Mouse (Mus musculus) midbrain, embryonic 15.5 days (tissue): ENCODE results near the gene Aqr. TPM values are rescaled to one million over a fixed set of nuclear protein-coding genes. Genes with fewer than 3 reads are reported as not detected.

Experiments
- ATAC-seq: fragments of 200-750 bp; cut with Nextera tagmentation; replicated peaks from 2 replicates; pipeline ENCODE4 v1.8.0; 2017; ENCODE audit warnings: moderate TSS enrichment
- H3K27ac ChIP-seq: fragments of 300-500 bp; sonication (generic); 2 replicates; pipeline ENCODE4 v1.5.1; 2015; ENCODE audit warnings: mild to moderate bottlenecking, inconsistent platforms
- H3K27me3 ChIP-seq: fragments of 300-500 bp; sonication (generic); replicated peaks from 2 replicates; pipeline ENCODE4 v1.6.1; 2015; ENCODE audit warnings: inconsistent platforms
- H3K36me3 ChIP-seq: fragments of 300-500 bp; sonication (generic); replicated peaks from 2 replicates; pipeline ENCODE4 v1.6.1; 2015; ENCODE audit warnings: inconsistent platforms
- H3K4me1 ChIP-seq: fragments of 300-500 bp; sonication (generic); 2 replicates; pipeline ENCODE4 v1.6.1; 2015; ENCODE audit warnings: inconsistent platforms
- H3K4me2 ChIP-seq: fragments of 300-500 bp; sonication (generic); 2 replicates; pipeline ENCODE4 v1.6.1; 2015; ENCODE audit warnings: inconsistent platforms, mild to moderate bottlenecking, moderate library complexity
- H3K4me3 ChIP-seq: fragments of 300-500 bp; sonication (generic); 2 replicates; pipeline ENCODE4 v1.5.1; 2015; ENCODE audit warnings: mild to moderate bottlenecking, inconsistent platforms
- H3K9ac ChIP-seq: fragments of 300-500 bp; sonication (generic); 2 replicates; pipeline ENCODE4 v1.6.1; 2015; ENCODE audit warnings: mild to moderate bottlenecking, inconsistent platforms
- H3K9me3 ChIP-seq: fragments of 300-500 bp; sonication (generic); 2 replicates; pipeline ENCODE4 v1.6.1; 2016; ENCODE audit warnings: inconsistent platforms
- WGBS: fragments of 180-500 bp; shearing (Covaris S2); methylation state at CpG from one replicate; pipeline ENCODE4 v1.1.7; 2015; ENCODE audit warnings: mixed read lengths; 5-methylcytosine and 5-hydroxymethylcytosine counted together
- polyA plus RNA-seq: library from polyadenylated mRNA; unstranded; fragments of >200 nt; fragmentation: Nextera tagmentation; extraction: Ambion mirVana; gene quantifications from 2 replicates; pipeline ENCODE4 v1.2.1, GENCODE M21; 2015

The Aqr gene
- polyA plus RNA-seq, 1 experiment from 2014 or later: 35.5 TPM

DNA sequence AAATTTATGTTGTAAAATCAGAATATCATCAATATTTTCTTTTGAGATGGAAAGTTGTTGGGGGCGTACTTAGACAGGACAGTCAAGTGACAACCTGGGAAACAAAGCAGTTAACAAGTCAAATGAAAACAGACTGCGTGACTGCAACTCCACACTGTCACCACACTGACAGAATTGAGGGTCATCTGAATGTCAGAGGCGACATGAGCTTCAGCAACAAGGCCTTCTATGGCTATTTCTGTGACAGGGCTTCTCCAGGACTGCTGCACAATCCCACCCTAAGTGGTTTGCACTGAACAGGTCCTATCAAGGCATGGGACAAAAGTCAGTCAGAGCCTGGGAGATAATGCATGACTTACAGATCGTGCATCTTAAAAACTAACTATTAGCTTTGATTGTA is 63.5 kb downstream of the Aqr start:
- no peaks in the 10 kb centered on the region for H3K27me3 ChIP-seq
- H3K27ac ChIP-seq: no peak overlapping the region
- ATAC-seq: no peak
- H3K4me3 ChIP-seq: no peak overlapping the region
- H3K4me2 ChIP-seq: no peak overlapping the region
- WGBS: 96% methylated on average over 4 of the region's 4 CpGs
- no peaks in the 10 kb centered on the region for H3K4me1 ChIP-seq
- H3K9me3 ChIP-seq: no peaks in the 10 kb centered on the region
- peaks cover 41% of the 10 kb centered on the region for H3K36me3 ChIP-seq
- no peak overlapping the region for H3K9ac ChIP-seq

DNA sequence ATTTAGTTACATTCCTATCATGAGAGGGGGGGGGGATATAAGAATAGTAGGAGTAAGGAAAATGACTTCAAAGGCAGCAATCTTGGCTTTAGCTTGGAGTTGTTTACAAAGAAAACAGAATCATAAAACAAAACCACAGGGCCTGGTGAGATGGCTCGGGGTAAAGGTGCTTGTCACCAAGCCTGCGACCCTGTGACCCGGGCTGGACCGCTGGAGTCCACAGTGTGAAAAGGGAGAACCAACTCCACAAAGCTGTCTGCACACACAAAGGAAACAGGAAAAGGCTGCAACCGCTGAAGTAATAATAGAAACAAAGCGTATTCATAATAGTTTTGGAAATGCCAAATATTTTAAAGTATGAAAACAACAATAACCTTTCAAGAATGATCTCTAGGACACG is 67.4 kb downstream of the Aqr start:
- Histone ChIP-seq H3K9me3 (no peaks in the 10 kb centered on the region), H3K36me3 (peaks cover 35% of the 10 kb centered on the region), H3K27me3 (no peaks in the 10 kb centered on the region), H3K27ac (no peak overlapping the region), H3K9ac (no peak overlapping the region), H3K4me3 (no peak overlapping the region), H3K4me2 (no peak overlapping the region), H3K4me1 (no peaks in the 10 kb centered on the region)
- 77% methylated on average over 7 of the region's 7 CpGs for WGBS
- ATAC-seq: no peak

DNA sequence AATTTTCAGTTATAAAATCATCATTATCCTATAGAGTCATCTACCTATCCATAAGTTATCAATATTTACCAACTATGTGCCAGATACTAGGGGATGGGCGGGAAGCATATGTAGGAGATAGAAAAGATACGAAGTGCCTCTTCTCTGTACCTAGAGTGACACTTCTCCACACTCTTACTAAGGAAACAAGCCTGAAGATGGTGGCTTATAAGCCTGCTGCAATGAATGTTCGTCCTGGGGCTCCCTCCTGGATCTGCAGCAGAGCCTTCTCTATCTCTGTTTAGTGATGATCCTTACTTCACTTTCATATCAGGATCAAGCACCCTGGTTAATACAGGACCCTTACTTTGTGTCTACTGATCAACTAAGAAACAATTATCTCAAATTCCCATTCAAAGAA is 69.2 kb downstream of the Aqr start:
- H3K9ac ChIP-seq: no peak overlapping the region
- ATAC-seq: no peak
- H3K9me3 ChIP-seq: no peaks in the 10 kb centered on the region
- H3K27ac ChIP-seq: no peak overlapping the region
- H3K4me3 ChIP-seq: no peak overlapping the region
- no peaks in the 10 kb centered on the region for H3K4me1 ChIP-seq
- H3K4me2 ChIP-seq: no peak overlapping the region
- peaks cover 39% of the 10 kb centered on the region for H3K36me3 ChIP-seq
- no peaks in the 10 kb centered on the region for H3K27me3 ChIP-seq
- 97% methylated on average over 3 of the region's 3 CpGs for WGBS

DNA sequence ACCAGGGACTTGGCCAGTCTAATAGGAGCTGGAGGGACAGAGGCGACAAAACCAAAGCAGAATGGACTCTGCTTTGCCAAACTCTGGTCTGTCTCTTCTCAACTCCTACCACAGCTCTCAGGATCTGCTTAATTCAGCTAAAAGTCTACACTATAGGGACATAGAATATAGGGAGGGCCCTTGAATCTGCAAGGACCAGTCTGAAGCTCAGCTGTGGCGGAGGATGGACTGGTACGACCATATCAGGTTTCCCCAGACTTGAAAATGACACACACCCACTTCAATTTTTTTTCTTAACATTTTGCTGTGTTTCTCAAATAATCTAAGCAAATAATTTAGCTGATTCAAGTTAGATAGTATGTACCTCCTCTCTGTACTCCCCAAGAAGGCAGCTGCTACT is 69.6 kb downstream of the Aqr start:
- Histone ChIP-seq H3K4me1 (no peaks in the 10 kb centered on the region), H3K36me3 (peaks cover 43% of the 10 kb centered on the region)

DNA sequence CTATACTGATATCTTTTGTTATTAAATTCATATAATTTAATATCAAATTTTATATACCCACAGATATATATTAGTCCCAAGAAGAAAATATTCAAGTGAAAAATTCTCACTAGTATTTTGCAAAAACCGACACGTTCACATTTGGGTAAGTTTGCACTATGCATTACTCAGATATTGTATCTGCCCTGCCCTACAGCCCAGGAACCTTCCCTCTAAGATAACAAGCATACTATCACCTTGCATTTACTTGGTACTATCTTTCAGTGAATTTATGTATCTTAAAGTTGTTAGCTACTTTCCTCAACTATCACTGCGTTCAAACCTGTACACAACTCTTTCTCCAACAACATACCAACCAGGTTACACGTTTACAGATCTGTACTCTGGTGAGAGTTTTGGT is 71.3 kb downstream of the Aqr start:
- H3K4me2 ChIP-seq: no peak overlapping the region
- no peaks in the 10 kb centered on the region for H3K9me3 ChIP-seq
- 97% methylated on average over 4 of the region's 4 CpGs for WGBS
- no peak overlapping the region for H3K4me3 ChIP-seq
- H3K27ac ChIP-seq: no peak overlapping the region
- ATAC-seq: no peak
- H3K27me3 ChIP-seq: no peaks in the 10 kb centered on the region
- peaks cover 41% of the 10 kb centered on the region for H3K36me3 ChIP-seq
- H3K4me1 ChIP-seq: no peaks in the 10 kb centered on the region
- no peak overlapping the region for H3K9ac ChIP-seq

More for the DNA sequence above, 69.6 kb downstream of the Aqr start:
- 91% methylated on average over 3 of the region's 3 CpGs for WGBS
- no peak overlapping the region for H3K4me3 ChIP-seq
- no peak overlapping the region for H3K4me2 ChIP-seq
- ATAC-seq: no peak
- no peak overlapping the region for H3K9ac ChIP-seq
- H3K27ac ChIP-seq: no peak overlapping the region
- H3K9me3 ChIP-seq: no peaks in the 10 kb centered on the region
- H3K27me3 ChIP-seq: no peaks in the 10 kb centered on the region

DNA sequence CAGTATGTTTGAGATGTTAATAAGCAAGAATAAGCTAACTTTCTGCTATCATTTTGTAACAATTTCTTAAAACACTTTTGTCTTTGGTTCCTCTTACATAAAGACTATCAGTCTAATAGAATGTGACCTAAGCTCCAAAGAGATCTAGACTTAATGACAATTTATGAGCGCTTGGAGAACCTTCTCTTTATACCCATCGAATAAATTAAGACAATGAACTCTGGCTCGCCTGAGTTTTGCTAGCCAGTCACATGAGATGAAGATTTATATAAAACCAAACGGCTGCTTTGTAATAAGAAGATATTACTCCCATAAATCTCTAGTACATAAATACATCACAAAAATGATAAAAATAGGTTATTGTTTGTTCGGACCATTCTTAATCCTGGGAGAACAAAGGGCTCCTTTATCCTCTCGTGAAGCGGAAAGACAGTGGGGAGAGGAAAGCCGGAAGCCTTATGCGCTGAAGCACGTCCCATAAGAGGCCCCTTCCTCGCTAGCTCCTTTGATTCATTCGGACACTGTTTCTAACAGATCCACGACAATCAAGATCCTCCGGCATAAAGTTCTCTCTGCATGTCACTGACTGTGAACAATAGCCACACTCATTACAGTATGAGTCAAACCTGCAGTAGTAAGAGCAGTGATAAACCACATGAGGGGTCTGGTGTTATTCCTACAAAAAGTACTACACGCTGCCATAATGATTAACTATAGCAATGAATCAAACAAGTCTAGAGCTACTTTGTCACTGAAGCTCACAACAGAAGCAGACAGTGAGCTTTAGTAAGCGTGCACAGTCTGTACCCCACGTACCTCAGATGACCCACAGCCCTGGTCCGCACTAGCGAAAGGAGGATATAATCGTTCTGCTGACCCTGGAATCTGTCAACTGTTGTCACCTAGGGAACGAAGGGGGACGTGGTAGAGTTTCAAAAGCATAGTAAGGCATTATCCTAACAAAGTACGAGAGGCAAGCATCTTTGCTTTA is 79.2 kb downstream of the Aqr start:
- H3K9me3 ChIP-seq: no peaks in the 10 kb centered on the region
- ATAC-seq: no peak
- H3K36me3 ChIP-seq: peaks cover 37% of the 10 kb centered on the region
- no peak overlapping the region for H3K4me3 ChIP-seq
- WGBS: 39% methylated on average over 23 of the region's 23 CpGs
- H3K4me2 ChIP-seq: no peak overlapping the region
- H3K27ac ChIP-seq: no peak overlapping the region
- H3K9ac ChIP-seq: no peak overlapping the region
- H3K27me3 ChIP-seq: no peaks in the 10 kb centered on the region
- no peaks in the 10 kb centered on the region for H3K4me1 ChIP-seq

DNA sequence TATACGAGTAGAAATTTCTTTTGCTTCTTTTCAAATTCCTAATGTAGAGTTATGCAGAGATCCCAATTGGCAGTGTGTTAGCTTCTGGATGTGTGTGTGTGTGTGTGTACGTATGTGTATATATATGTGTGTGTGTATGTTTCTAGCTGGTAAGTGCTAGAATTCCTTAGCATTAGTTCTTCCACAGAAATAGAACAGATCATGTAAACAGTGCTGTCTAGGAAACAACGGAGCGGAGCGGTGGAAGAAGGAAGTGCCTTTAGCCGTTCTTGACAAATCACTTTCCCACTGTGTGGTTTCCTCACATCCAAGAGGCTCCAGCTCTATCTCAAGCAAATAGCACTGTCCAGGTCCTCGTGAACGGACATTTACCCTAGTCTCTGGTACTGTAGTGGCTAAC is 80.4 kb downstream of the Aqr start:
- WGBS: 94% methylated on average over 8 of the region's 8 CpGs

DNA sequence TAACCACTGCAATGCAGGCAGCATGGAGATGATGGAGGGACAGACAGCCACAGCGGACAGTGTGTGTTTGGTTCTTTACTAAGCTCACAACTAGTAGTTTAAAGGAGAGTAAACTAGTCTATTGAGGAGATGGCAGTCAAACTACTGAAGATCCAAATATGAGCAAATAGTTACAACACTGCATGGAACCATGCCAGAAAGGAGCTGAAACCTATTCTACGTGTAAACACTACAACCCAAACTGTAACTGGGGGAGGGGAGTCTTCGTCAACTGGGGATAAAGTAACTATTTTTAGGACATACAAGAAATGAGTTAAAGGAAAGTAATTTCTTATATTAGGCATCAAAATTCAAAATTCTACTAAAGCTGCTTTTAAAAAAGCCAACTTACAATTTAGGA is 84.4 kb downstream of the Aqr start:
- no peak overlapping the region for H3K4me3 ChIP-seq
- H3K9me3 ChIP-seq: no peaks in the 10 kb centered on the region
- no peak overlapping the region for H3K4me2 ChIP-seq
- no peak for ATAC-seq
- no peaks in the 10 kb centered on the region for H3K4me1 ChIP-seq
- peaks cover 29% of the 10 kb centered on the region for H3K36me3 ChIP-seq
- H3K27me3 ChIP-seq: no peaks in the 10 kb centered on the region
- whole genome bisulfite sequencing: 92% methylated on average over 3 of the region's 3 CpGs
- no peak overlapping the region for H3K27ac ChIP-seq
- no peak overlapping the region for H3K9ac ChIP-seq

More for the DNA sequence above, 80.4 kb downstream of the Aqr start:
- Histone ChIP-seq H3K36me3 (peaks cover 30% of the 10 kb centered on the region), H3K4me3 (no peak overlapping the region), H3K9ac (no peak overlapping the region), H3K4me2 (no peak overlapping the region), H3K4me1 (no peaks in the 10 kb centered on the region), H3K27ac (no peak overlapping the region), H3K9me3 (no peaks in the 10 kb centered on the region), H3K27me3 (no peaks in the 10 kb centered on the region)
- ATAC-seq: no peak

DNA sequence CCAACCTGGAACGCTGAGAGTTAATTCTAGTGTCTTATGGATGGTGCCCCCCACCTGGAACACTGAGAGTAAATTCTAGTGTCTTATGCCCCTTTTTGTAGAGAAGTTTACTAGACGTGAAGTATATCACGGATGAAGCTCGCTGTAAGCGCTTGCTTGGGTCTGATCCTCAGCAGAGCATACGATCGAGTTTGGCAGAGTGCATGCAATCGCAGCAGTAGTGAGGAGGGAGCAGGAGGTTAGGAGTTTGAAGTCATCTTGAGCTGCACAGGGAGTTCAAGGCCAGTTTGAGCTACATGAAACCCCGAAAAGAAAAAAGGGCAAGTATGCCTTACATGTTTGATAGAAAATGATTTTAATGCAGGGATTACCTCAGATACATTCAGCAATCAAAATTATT is 86.0 kb downstream of the Aqr start:
- Histone ChIP-seq H3K27ac (no peak overlapping the region), H3K9me3 (no peaks in the 10 kb centered on the region), H3K27me3 (no peaks in the 10 kb centered on the region), H3K36me3 (peaks cover 29% of the 10 kb centered on the region), H3K4me3 (no peak overlapping the region), H3K4me2 (no peak overlapping the region), H3K9ac (no peak overlapping the region), H3K4me1 (no peaks in the 10 kb centered on the region)
- WGBS: 96% methylated on average over 9 of the region's 9 CpGs
- no peak for ATAC-seq

DNA sequence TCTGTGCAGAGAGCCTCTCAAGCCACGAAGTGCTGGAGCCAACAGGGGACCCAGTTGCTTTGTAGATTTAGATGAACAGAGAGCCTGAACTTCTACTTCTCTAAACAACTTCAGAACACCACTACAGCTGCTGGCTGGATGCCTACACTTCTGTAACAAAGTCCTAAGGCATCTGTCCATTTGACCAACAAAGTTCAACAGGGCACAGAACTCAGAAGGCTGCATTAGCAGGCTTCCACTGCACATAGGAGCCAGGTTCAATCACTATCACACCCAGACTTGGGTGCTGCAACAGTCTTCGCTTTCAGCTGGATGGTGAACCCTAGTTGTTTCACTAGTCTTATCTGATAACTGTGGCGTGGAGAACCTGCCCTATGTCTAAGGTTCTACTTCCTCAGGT is 87.0 kb downstream of the Aqr start:
- no peaks in the 10 kb centered on the region for H3K4me1 ChIP-seq
- no peak overlapping the region for H3K4me3 ChIP-seq
- peaks cover 21% of the 10 kb centered on the region for H3K36me3 ChIP-seq
- no peaks in the 10 kb centered on the region for H3K9me3 ChIP-seq
- H3K27ac ChIP-seq: no peak overlapping the region
- H3K9ac ChIP-seq: no peak overlapping the region
- WGBS: 88% methylated on average over 3 of the region's 3 CpGs
- H3K4me2 ChIP-seq: no peak overlapping the region
- H3K27me3 ChIP-seq: no peaks in the 10 kb centered on the region
- ATAC-seq: no peak

DNA sequence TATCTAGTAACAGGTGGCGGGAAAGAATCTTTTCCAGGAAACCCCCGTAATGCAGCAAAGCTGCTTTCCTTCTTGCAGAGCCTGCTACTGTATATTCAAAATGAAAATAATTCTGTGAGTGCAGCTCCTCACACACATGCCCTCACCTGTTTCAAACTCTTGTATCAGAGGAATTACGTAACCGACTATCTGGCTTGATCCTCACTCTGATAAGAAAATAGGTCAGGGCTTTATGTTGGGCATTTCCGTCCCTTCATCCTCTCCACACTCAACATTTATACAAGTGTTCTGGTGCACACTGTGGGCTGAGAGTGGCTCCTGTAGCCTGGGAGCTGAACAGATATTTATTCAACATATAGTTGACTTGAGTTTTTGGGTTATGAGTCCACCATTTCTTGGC is 87.7 kb downstream of the Aqr start:
- H3K27ac ChIP-seq: no peak overlapping the region
- no peak for ATAC-seq
- no peak overlapping the region for H3K9ac ChIP-seq
- no peaks in the 10 kb centered on the region for H3K9me3 ChIP-seq
- H3K4me3 ChIP-seq: no peak overlapping the region
- H3K4me1 ChIP-seq: no peaks in the 10 kb centered on the region
- 95% methylated on average over 5 of the region's 5 CpGs for WGBS
- peaks cover 14% of the 10 kb centered on the region for H3K36me3 ChIP-seq
- H3K27me3 ChIP-seq: no peaks in the 10 kb centered on the region
- no peak overlapping the region for H3K4me2 ChIP-seq

DNA sequence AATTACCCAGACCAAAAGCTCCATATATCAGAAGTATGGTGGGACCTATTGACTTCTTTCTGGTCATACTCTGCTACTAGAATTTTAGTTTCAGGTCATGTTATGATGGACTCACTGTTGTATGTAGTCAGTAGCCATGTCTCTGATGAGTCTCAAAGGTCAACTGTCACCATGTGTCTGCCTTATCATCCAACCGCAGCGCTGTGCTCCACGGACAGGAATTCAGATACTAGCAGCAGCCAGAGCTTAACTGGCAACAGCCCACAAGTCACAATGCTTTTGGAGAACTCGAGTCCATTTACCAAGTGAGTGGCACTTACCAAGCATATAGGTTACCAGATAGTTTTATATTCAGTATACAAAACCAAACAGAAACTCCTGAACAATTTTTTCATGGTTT is 89.2 kb downstream of the Aqr start:
- Histone ChIP-seq H3K4me2 (no peak overlapping the region), H3K27ac (no peak overlapping the region), H3K27me3 (no peaks in the 10 kb centered on the region), H3K9ac (no peak overlapping the region), H3K4me3 (no peak overlapping the region), H3K9me3 (no peaks in the 10 kb centered on the region), H3K36me3 (peaks cover 10% of the 10 kb centered on the region; the same call in 1 of the 2 replicates), H3K4me1 (no peaks in the 10 kb centered on the region)
- 94% methylated on average over 4 of the region's 4 CpGs for WGBS
- no peak for ATAC-seq

DNA sequence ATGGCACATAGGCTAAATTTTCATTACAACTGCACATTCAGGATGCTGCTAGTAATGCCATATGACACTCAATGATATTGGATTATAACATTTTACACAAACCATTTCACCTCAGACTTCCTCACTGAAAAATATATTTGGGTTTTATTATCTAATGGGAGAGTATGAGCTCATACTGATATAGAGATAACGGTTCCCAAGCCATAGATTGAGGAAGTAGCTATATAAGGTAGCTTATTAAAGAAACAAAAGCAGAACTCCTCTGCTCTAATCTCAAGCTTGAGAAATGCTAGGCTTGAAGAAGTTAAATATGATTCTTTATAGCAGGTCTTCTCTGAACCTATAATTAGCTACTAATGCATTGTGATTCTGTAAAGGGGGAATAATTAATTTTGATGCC is 90.3 kb downstream of the Aqr start:
- WGBS: 93% methylated on average over 1 of the region's 1 CpGs
- no peaks in the 10 kb centered on the region for H3K9me3 ChIP-seq
- no peaks in the 10 kb centered on the region for H3K27me3 ChIP-seq
- H3K36me3 ChIP-seq: peaks cover 10% of the 10 kb centered on the region; the same call in 1 of the 2 replicates
- no peak for ATAC-seq
- H3K4me1 ChIP-seq: no peaks in the 10 kb centered on the region
- no peak overlapping the region for H3K4me2 ChIP-seq
- no peak overlapping the region for H3K27ac ChIP-seq
- H3K9ac ChIP-seq: no peak overlapping the region
- H3K4me3 ChIP-seq: no peak overlapping the region
